Mouse (Mus musculus) liver, postnatal 0 days (tissue): Measurements from ENCODE around the gene Pla2g2d.

ENCODE experiments used
- CTCF ChIP-seq: sonication (generic); IDR thresholded peaks from 2 replicates; pipeline ENCODE4 v1.5.1; 2016; ENCODE audit warnings: antibody characterized with exemption, low read depth
- EP300 ChIP-seq: IDR thresholded peaks from 2 replicates; pipeline ENCODE4 v1.6.1; 2016; ENCODE audit warnings: antibody characterized with exemption, low read depth, mild to moderate bottlenecking

- TF ChIP-seq CTCF (no peak), EP300 (no peak)
Observed at GRCm38 (mm10) chr4:138797217-138797570, 21.7 kb downstream of the Pla2g2d start.
